Mouse (Mus musculus) gonadal fat pad, adult 2 months (tissue): ENCODE data around the gene Gm30191. TPM values are rescaled to one million over a fixed set of nuclear protein-coding genes. Genes with fewer than 3 reads are reported as not detected.
"Not testable (repeated sequence)": the region's sequence is repeated elsewhere in the genome, so short reads cannot be mapped to it uniquely, and the experiment has no call there.

Experiments
- DNase-seq: peaks from one replicate; pipeline ENCODE4 v3.0.0-alpha.2; 2012; ENCODE audit warnings: low read depth
- polyA plus RNA-seq: library from polyadenylated mRNA; depleted of rRNA; stranded (reverse); fragments of >200 nt; gene quantifications from 2 replicates; pipeline ENCODE4 v1.2.3, GENCODE M21; 2012; rRNA removed

Gene Gm30191
- polyA plus RNA-seq, 1 experiment: not detected

- DNase-seq: no peak
Measured at GRCm38 (mm10) chr4:134287168-134287564, 40.4 kb downstream of the Gm30191 start.

- no peak for DNase-seq
Measured at GRCm38 (mm10) chr4:134287575-134288025, 40.9 kb downstream of the Gm30191 start, which contains the start of gene Pdik1l. Gene Pdik1l (minus strand): TSS chr4:134287895.

DNA sequence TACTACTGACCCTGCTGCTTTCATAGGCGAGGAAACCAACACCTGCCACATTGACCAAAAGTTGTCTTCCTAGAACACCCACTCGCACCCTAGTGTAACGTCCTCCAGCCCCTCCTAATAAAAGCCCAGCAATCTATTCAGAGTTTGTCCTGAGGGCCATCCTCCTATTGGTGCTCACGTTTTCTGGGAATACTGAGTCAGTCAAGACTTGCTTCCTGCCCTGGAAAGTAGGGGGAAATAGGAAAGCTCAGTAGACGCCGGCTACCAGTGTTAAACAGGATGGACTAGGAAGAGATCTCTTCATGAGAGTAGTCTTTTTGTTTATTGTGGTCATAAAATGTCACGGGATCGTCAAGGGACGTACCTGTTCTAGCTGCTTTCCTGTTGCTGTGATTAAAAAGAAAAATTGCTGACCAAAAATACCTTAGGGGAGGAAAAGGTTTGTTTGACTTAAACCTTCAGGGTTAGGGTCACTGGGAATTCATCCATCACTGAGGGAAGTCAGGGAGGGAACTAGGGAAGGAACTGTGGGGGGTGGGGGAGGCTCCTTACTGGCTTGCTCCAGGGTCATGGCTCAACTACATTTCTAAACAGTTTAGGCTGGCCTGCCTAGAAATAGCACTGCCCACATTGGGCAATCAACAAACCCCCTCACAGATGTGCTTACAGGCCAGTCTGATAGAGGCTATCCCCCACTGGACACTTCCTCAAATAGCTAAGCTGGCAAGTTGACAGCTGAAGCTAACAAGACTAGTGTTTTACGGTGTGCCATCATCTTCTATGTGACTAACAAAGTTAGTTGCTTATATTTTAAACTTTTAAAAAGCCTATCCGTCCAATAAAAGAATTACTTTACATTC lies 41.9 kb downstream of the Gm30191 start:
- no peak for DNase-seq

- no peak for DNase-seq
Measured at GRCm38 (mm10) chr4:134292067-134292466, 45.3 kb downstream of the Gm30191 start.

DNA sequence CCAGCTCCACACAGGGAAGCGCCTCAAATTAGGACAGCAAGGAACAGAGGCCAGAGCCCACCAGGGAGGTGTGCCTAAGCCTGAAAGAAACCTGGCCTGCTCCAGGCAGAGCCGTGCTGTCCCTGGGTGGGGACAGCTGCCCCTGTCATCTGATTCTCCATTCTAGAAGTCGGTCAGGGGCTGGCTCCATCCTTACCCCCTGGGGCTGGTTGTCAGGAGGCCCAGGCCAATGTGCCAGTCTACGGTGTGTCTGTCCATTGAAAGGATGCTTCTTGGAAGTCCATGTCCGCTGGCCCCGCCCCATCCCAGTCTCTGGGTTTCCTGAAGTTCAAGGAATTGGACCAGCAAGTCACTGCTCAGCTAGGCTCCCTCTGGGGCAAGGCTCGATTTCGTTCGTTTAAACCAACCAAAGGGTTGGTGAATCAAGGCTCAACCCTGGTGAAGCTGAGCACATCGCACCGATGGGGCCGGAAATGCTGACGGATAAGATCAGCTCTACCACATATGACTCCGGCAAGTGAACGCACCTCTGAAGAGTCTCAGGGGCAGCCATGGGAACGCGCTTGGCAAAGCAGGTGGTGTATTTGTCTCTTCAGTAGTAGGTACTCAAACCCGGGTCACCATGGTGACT lies 46.4 kb downstream of the Gm30191 start:
- DNase-seq: no peak

- no peak for DNase-seq
Measured at GRCm38 (mm10) chr4:134293692-134294163, 47.0 kb downstream of the Gm30191 start.

GRCm38 (mm10) chr4:134296096-134296495 lies 49.4 kb downstream of the Gm30191 start:
- DNase-seq: not testable (repeated sequence)

- DNase-seq: no peak
Measured at GRCm38 (mm10) chr4:134296523-134296922, 49.8 kb downstream of the Gm30191 start.

GRCm38 (mm10) chr4:134297369-134297768 lies 50.6 kb downstream of the Gm30191 start:
- no peak for DNase-seq

GRCm38 (mm10) chr4:134298626-134299497 lies 52.1 kb downstream of the Gm30191 start:
- DNase-seq: no peak

- DNase-seq: no peak
Measured at GRCm38 (mm10) chr4:134299498-134299810, 52.7 kb downstream of the Gm30191 start.

Other genes with a start within 250 kb of the Gm30191 start
- gene Dhdds, start 246.0 kb upstream of the Gm30191 start, polyA plus RNA-seq: 40.2 and 50.3 TPM in 2 replicates
- gene Lin28a, start 228.1 kb upstream of the Gm30191 start, polyA plus RNA-seq: not detected in 2 replicates
- 0.42 and 0.84 TPM in 2 replicates for gene Zfp683, start 193.1 kb upstream of the Gm30191 start, polyA plus RNA-seq
- 3.1 and 4.5 TPM in 2 replicates for gene Crybg2, start 186.1 kb upstream of the Gm30191 start, polyA plus RNA-seq
- gene Cd52, start 151.9 kb upstream of the Gm30191 start, polyA plus RNA-seq: 1,433 and 3,556 TPM in 2 replicates
- gene Ubxn11, start 144.4 kb upstream of the Gm30191 start, polyA plus RNA-seq: 22.2 and 28.3 TPM in 2 replicates
- 935 and 1,090 TPM in 2 replicates for gene Sh3bgrl3, start 118.1 kb upstream of the Gm30191 start, polyA plus RNA-seq
- gene Cep85, start 59.8 kb upstream of the Gm30191 start, polyA plus RNA-seq: 21.3 and 29.8 TPM in 2 replicates
- gene Gm7534, start 43.9 kb upstream of the Gm30191 start, polyA plus RNA-seq: not detected in 2 replicates
- 0.23 and 0.56 TPM in 2 replicates for gene Catsper4, start 19.6 kb upstream of the Gm30191 start, polyA plus RNA-seq
- 8.7 and 10.3 TPM in 2 replicates for gene Cnksr1, start 8.5 kb upstream of the Gm30191 start, polyA plus RNA-seq
- 0.05 TPM in 1 of 2 replicates, not detected in the other for gene E130218I03Rik, start 3.3 kb upstream of the Gm30191 start, polyA plus RNA-seq
- 8.7 and 8.9 TPM in 2 replicates for gene Zfp593, start 1.3 kb upstream of the Gm30191 start, polyA plus RNA-seq
- gene Grrp1, start 7.2 kb downstream of the Gm30191 start, polyA plus RNA-seq: 15.0 and 15.6 TPM in 2 replicates
- 6.8 and 8.3 TPM in 2 replicates for gene Pdik1l, start 41.0 kb downstream of the Gm30191 start, polyA plus RNA-seq
- 1.0 and 1.1 TPM in 2 replicates for gene Trim63, start 68.2 kb downstream of the Gm30191 start, polyA plus RNA-seq
- gene Slc30a2, start 96.2 kb downstream of the Gm30191 start, polyA plus RNA-seq: 41.8 and 53.7 TPM in 2 replicates
- 2.7 and 3.2 TPM in 2 replicates for gene Extl1, start 136.9 kb downstream of the Gm30191 start, polyA plus RNA-seq
- 47.4 and 66.4 TPM in 2 replicates for gene Pafah2, start 149.4 kb downstream of the Gm30191 start, polyA plus RNA-seq
- 3.5 and 7.7 TPM in 2 replicates for gene Stmn1, start 221.4 kb downstream of the Gm30191 start, polyA plus RNA-seq
- 37.7 and 48.2 TPM in 2 replicates for gene Paqr7, start 249.8 kb downstream of the Gm30191 start, polyA plus RNA-seq